Mouse (Mus musculus) cerebellum, adult 2 months (tissue): ENCODE measurements at regions not wholly inside any gene's neighbourhood (a gene's known extent, or its start where the extent isn't known, plus 50 kb on each side); places are given as distances from the start of the nearest gene placed in this dataset.
A peak's percentile ranks its signal among the peaks of the same experiment; 100 is the strongest.
"Not testable (repeated sequence)": the region's sequence is repeated elsewhere in the genome, so short reads cannot be mapped to it uniquely, and the experiment has no call there.

Experiments
- DNase-seq, 2 experiments: peaks; one replicate each; pipeline ENCODE4 v3.0.0; 2021
- H3K27ac ChIP-seq: fragments of 200-500 bp; 2 replicates; pipeline ENCODE4 v1.5.1; 2012; ENCODE audit warnings: low read length, control low read depth, inconsistent platforms; ENCODE audit not compliant: insufficient read depth
- H3K27me3 ChIP-seq: fragments of 200-500 bp; 2 replicates; pipeline ENCODE4 v1.6.1; 2012; ENCODE audit warnings: inconsistent platforms, mild to moderate bottlenecking, low read length, moderate library complexity; ENCODE audit not compliant: control insufficient read depth, insufficient read depth
- H3K4me1 ChIP-seq: fragments of 200-500 bp; 2 replicates; pipeline ENCODE4 v1.6.1; 2011; ENCODE audit warnings: low read length; ENCODE audit not compliant: control insufficient read depth, insufficient read depth
- H3K4me3 ChIP-seq: fragments of 200-500 bp; replicated peaks from 2 replicates; pipeline ENCODE3; 2011; ENCODE audit warnings: mild to moderate bottlenecking, low read depth, low read length, control low read depth; ENCODE audit not compliant: insufficient read depth
- CTCF ChIP-seq: fragments of 200-500 bp; IDR thresholded peaks from 2 replicates; pipeline ENCODE4 v1.5.1; 2011; ENCODE audit warnings: low read depth, mild to moderate bottlenecking, control low read depth, low read length, moderate library complexity, borderline replicate concordance; ENCODE audit not compliant: insufficient read depth
- POLR2A ChIP-seq: fragments of 200-500 bp; IDR thresholded peaks from 2 replicates; pipeline ENCODE4 v1.6.1; 2011; ENCODE audit warnings: low read length, control low read depth, borderline replicate concordance; ENCODE audit not compliant: insufficient read depth
- WGBS: fragments of 180-500 bp; shearing (Covaris S2); methylation state at CpG from one replicate; pipeline ENCODE4 v1.1.7; 2018; 5-methylcytosine and 5-hydroxymethylcytosine counted together

DNA sequence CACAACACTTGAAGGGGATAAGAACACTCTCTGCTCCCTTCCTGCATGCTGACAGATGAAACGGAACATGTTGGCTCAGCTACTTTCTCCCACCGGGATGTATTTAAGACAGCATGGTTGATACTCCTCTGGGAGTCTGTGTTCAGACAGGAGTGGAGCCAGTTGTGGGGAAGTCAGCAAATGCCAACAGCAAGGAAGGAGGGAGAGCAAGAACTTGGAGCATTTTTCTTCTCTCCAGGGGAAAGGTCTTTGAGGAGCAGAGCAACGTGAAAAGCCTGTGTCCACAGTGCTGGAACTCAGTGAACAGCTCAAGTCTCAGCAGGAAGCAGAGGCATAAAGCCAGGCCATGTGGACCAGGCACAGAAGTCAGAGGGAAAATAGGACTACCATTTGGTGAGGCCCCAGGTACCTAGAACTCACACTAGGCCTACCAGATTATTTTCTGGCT lies 188.8 kb upstream of the Dmac1 start:
- Histone ChIP-seq H3K4me3 (no peak overlapping the region), H3K27ac (peak overlapping the region; percentile 70), H3K4me1 (peaks cover 4% of the 10 kb centered on the region; the same call in 1 of the 2 replicates), H3K27me3 (no peaks in the 10 kb centered on the region)
- TF ChIP-seq POLR2A (no peak), CTCF (no peak)
- WGBS: 4% methylated on average over 3 of the region's 3 CpGs
- DNase-seq: peak; percentile 95 to 98

DNA sequence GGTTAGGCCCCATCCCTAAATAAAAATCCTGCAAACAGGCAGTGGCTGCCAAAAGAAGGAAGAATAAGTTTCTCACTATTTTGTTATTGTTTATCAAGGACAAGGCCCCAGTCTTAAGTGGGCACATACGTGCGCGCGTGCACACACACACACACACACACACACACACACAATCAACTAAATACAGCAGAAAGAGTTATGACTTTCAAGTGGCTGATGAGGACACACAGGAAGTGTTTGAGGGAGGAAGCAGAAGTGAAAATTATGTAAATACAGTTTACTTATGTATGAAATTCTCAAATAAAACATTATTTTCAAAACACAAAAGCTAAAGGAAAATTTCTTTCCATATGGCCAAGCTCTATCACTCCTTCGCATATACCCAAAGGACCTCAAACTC lies 185.5 kb upstream of the Dmac1 start:
- DNase-seq: no peak
- no peak overlapping the region for H3K27ac ChIP-seq
- H3K27me3 ChIP-seq: no peaks in the 10 kb centered on the region
- WGBS: 99% methylated on average over 5 of the region's 5 CpGs
- TF ChIP-seq POLR2A: no peak
- TF ChIP-seq CTCF: no peak
- H3K4me1 ChIP-seq: peaks cover 4% of the 10 kb centered on the region; the same call in 1 of the 2 replicates
- H3K4me3 ChIP-seq: no peak overlapping the region

DNA sequence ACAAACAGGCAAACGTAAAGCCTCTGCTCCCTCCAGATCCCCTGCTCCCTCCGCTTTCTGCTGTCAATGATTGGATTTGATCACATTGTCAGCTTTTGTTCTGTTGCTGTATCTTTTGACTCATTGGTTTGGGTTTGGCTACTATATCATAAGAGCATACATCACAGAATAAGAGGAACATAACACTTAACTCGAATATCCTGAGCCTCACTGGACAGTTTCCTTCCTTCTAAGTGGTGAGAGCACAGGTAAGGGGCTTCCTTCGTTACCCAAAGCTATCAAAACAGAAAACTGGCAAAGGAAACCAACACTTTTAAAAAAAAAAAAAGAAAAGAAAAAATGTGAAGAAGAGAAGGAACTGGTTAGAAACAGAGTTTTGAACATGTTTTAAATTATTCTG lies 171.4 kb upstream of the Dmac1 start:
- no peak overlapping the region for H3K27ac ChIP-seq
- no peaks in the 10 kb centered on the region for H3K4me1 ChIP-seq
- H3K27me3 ChIP-seq: no peaks in the 10 kb centered on the region
- H3K4me3 ChIP-seq: no peak overlapping the region
- DNase-seq: no peak
- TF ChIP-seq CTCF (no peak), POLR2A (no peak)
- WGBS: 81% methylated on average over 4 of the region's 4 CpGs

DNA sequence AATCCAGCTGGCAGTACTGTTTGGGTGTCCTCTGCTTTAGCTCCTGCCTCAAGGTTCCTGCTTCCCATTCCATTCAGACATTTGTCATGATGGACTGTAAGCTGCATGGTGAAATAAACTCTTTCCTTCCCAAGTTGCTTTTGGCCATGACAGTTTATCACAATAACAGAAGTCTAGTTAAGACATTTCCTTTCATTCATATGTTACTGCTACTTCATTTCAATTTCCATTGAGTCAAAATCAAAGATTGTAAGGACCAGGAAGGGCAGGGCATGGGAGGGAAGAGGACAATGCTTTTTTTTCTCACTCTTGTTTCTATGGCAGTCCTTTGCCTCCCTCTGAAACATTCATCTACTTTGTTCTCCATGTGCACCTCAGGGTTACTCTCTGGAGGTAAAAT lies 145.2 kb upstream of the Dmac1 start:
- no peak for TF ChIP-seq CTCF
- TF ChIP-seq POLR2A: no peak
- H3K4me1 ChIP-seq: no peaks in the 10 kb centered on the region
- DNase-seq: no peak
- no peaks in the 10 kb centered on the region for H3K27me3 ChIP-seq
- H3K27ac ChIP-seq: no peak overlapping the region
- H3K4me3 ChIP-seq: no peak overlapping the region

DNA sequence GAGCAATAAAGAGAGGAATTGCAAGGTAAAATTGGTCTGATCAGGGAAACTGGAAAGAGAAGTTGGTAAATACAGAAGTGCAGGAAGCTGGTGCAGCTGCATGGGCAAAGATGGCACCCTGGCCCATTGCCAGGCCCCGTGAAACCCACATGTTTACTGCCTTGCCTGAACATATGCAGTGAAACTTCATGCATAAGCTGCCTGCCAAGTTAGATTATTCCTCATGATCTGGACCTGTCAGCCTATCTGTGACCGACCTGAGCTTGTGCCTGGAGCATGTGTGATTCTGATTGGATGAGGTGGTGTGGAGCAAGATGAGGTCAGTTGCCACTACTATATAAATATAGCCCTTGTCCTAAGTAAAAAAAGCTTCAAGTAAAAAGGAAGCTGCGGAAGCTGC lies 122.6 kb upstream of the Dmac1 start:
- H3K27me3 ChIP-seq, H3K4me1 ChIP-seq, H3K4me3 ChIP-seq, H3K27ac ChIP-seq, DNase-seq: not testable (repeated sequence)
- 50% methylated on average over 3 of the region's 3 CpGs for WGBS

DNA sequence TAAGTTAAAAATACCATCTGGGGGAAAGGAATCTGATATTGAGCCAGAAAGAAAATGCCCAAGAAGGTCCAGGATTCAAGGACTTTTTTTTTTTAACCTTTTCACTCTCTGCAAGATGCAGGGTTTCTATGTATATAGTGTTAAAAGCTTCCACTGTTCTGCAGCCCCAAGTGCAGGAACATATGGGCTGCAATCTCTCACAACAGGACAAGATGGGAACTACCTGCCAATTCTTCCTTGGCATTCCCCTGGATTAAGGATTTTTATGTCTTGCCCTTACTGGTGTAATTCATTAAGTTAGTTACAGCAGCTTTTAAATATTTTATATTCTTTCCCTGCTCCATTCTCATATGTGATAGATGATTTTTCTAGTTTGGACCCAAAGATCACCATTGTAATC lies 116.9 kb upstream of the Dmac1 start:
- Histone ChIP-seq H3K4me3 (no peak overlapping the region), H3K27me3 (no peaks in the 10 kb centered on the region), H3K4me1 (no peaks in the 10 kb centered on the region), H3K27ac (no peak overlapping the region)
- TF ChIP-seq CTCF: no peak
- TF ChIP-seq POLR2A: no peak
- peak; percentile 36 to 79 for DNase-seq

DNA sequence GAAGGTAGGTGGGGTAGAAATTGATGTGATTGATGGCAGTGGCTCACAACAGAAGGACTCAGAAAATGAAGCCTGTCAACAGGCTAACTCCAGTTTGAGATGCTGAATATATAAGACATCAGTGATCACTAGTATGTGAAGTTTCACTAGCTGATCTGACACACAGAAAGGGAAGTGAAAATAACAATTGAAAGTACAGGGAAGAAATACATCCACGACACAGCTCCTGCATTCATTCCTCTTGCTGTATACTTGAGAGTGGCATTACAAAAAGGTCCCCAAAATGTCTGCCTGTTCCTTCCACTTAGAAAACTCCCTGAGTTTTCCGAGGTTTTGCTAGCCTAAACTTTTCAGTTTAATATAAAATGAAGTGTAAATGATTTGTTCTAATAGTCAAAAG lies 116.2 kb upstream of the Dmac1 start:
- Histone ChIP-seq H3K27me3 (no peaks in the 10 kb centered on the region), H3K4me3 (no peak overlapping the region), H3K4me1 (no peaks in the 10 kb centered on the region), H3K27ac (no peak overlapping the region; the same call in 1 of the 2 replicates)
- no peak for DNase-seq
- 80% methylated on average over 2 of the region's 2 CpGs for WGBS
- TF ChIP-seq CTCF (no peak), POLR2A (no peak)

DNA sequence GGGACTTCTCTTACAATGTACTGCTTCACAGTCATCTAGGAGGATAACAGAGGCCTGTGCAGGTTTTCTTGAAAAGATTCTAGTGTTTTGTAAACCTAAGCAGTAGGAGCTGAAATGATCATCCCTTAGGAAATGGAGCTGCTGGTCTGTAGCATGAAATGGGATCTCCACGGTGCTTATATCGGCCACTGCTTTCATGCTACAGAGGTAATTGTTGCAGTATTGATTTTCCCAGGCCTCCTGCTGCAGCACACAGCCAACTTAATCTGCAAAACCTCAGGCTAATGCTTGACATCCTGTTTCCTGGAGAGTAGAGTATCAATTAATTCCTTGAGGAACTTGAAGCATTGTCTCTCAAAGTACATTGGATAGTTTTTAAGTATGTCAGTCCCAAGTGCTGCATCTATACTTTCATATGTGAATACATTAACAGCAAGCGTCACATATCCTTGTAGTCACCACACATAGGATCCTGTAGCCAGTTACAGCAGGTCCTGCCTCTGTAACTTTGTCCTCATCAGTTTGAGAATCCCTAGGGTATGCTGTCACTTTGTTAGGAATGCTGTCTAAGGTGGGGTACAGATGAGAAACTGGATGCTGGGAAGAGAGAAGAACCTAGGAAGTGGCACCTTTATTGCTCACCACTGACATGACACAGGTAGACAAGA lies 108.3 kb upstream of the Dmac1 start:
- WGBS: 39% methylated on average over 3 of the region's 3 CpGs
- TF ChIP-seq POLR2A: no peak
- no peak for TF ChIP-seq CTCF

More for the DNA sequence above, 108.3 kb upstream of the Dmac1 start:
- no peaks in the 10 kb centered on the region for H3K27me3 ChIP-seq
- DNase-seq: no peak
- H3K4me3 ChIP-seq: no peak overlapping the region
- H3K4me1 ChIP-seq: no peaks in the 10 kb centered on the region
- H3K27ac ChIP-seq: no peak overlapping the region
